Mouse (Mus musculus): ENCODE measurements around the gene Cdhr3.

- TF ChIP-seq E2F4 (IDR thresholded peaks at IDR 0.05; ENCODE audit: borderline replicate concordance, low read depth, low read length) (no peak), CTCF (IDR thresholded peaks at IDR 0.05 in 2 of 3, conservative IDR thresholded peaks at IDR 0.05 in 1 of 3; ENCODE audit: control insufficient read depth in 1 of 3, insufficient read depth in 1 of 3, low read depth in 2 of 3, low read length in 3 of 3, poor library complexity in 1 of 3, severe bottlenecking in 1 of 3) (no peak), MYC (IDR thresholded peaks at IDR 0.05; ENCODE audit: low read depth, low read length) (no peak), RAD21 (IDR thresholded peaks at IDR 0.05; ENCODE audit: low read depth, low read length) (no peak), TAL1 (IDR thresholded peaks at IDR 0.05; ENCODE audit: low read length) (no peak), POLR2A (IDR thresholded peaks at IDR 0.05; ENCODE audit: control insufficient read depth in 1 of 2, insufficient read depth in 1 of 2, low read depth in 1 of 2, low read length in 2 of 2, poor library complexity in 1 of 2) (no peak), RCOR1 (IDR thresholded peaks at IDR 0.05; ENCODE audit: low read depth, low read length) (no peak), GATA1 (IDR thresholded peaks at IDR 0.05; ENCODE audit: low read depth, low read length) (no peak)
These were observed 9.9 kb upstream of the Cdhr3 start for GRCm38 (mm10) chr12:33102342-33103115.

Data from MEL (cell line).